18 mouse cellular contexts compared by ENCODE assay signal in genomic region chr1:96433057-96433456, GRCm38 (mm10).
DNase-seq lines count a peak whose midpoint lies in the region; ATAC-seq lines count a peak whose summit lies in the region.
"Had no signal": no experiment of that assay in that cellular context is flagged by ENCODE, and none has a peak within 500 bp of the region (broad histone marks: within the 10 kb centered on the region; RNA-seq: fewer than 3 reads in every experiment).

No protein-coding gene starts in this region.

- no peak for DNase-seq in frontal cortex, postnatal 36 days (ENCODE audit: low spot score in 2 of 2)
- peak; percentile 18 for DNase-seq in brain, adult 2 months (ENCODE audit: low read depth, low spot score)
- no peak for DNase-seq in layer of hippocampus, postnatal 25 days (ENCODE audit: extremely low spot score in 1 of 2, low spot score in 1 of 2)
- DNase-seq: adrenal gland, adult 2 months; adrenal gland, adult 8-10 months; adrenal gland, postnatal 10 days; adrenal gland, postnatal 14 days; adrenal gland, postnatal 25 days; adrenal gland, postnatal 36 days; B cell, adult 2 months; cerebellum, adult 11 months; cerebellum, adult 11-12 months; cerebellum, adult 18-20 months; cerebellum, adult 2 months had no signal

- peak; percentile 97 for ATAC-seq in frontal cortex, adult (ENCODE audit: low TSS enrichment)
- ATAC-seq: activated CD4-positive, CD25-positive, alpha-beta regulatory T cell, adult 4 months; CD4-positive, CD25-positive, alpha-beta regulatory T cell, adult 4 months; Patski had no signal
